Mouse (Mus musculus) fibroblast of lung, adult 2 months (primary cell): ENCODE results near the gene Rsph6a.

Experiments
- DNase-seq: peaks from one replicate; pipeline ENCODE4 v3.0.0-alpha.2; 2011; ENCODE audit warnings: low read depth

Gene Rsph6a

DNA sequence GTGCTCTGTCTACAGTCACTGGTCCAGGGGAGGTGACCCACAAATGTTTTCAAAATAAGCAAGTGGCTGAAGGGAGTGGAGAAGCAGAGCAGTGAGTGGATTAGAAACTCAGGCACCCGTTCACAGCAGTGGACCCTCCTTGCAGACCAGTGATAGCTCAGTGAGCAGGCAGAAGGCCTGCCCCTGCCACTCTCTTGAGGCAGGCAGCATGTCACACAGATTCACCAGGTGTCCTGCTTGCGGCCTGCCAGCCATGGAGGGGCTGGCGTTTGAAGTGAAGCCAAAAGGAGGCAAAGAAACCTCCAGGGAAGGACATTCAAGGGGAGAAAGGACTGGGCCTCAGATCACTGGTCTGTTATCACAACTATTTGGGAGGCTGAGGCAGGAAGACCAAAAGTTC is 24.2 kb downstream of the Rsph6a start:
- DNase-seq, result no peak

DNA sequence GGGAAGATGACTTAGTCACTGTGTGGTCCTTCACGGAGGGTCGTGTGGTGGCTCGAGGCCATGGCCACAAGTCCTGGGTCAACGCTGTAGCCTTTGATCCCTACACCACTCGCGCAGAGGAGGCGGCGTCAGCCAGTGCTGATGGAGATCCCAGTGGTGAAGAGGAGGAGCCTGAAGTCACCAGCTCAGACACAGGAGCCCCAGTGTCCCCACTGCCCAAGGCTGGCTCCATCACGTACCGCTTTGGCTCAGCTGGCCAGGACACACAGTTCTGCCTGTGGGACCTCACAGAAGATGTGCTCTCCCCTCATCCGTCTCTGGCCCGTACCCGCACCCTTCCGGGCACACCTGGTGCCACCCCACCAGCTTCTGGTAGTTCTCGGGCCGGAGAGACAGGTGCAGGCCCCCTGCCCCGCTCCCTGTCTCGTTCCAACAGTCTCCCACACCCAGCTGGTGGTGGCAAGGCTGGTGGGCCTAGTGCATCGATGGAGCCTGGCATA is 26.0 kb downstream of the Rsph6a start:
- no peak for DNase-seq

DNA sequence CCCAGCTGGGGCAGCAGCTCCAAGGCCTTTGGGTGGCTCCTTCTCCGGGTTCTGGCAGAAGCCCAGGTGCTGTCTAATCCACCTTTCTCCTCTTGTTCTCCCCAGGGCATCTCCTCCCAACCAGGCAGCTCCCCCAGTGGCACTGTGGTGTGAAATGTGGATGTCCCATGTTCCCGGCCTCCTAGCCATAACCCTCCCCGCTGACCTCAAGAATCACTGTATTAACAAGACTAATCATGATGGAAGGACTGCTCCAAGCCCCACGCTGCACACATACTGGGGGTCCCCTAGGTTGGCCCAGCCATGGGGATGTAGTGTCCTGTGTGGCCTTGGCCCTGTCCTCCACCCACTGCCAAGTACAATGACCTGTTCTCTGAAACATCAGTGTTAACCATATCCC is 27.7 kb downstream of the Rsph6a start:
- DNase-seq, result no peak

DNA sequence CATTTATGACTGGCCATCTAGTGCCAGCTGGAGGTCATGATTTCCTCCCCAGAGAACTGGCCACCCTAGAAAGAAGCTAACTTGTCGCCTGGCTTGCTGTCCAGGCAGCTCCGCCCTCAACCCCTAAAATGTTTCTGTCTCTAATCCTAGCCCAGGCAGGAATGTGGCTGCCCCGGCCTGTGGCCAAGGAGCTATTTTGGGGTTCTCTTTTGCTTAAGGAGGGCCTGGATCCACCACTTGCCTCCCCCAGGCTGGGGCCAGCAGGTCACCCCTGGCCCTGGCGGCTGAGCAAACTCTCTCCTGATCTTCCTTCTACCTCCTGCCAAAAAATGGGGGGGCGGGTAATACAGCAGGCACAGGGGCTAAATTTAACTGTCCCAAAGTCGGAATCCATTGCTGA is 28.6 kb downstream of the Rsph6a start:
- no peak for DNase-seq

DNA sequence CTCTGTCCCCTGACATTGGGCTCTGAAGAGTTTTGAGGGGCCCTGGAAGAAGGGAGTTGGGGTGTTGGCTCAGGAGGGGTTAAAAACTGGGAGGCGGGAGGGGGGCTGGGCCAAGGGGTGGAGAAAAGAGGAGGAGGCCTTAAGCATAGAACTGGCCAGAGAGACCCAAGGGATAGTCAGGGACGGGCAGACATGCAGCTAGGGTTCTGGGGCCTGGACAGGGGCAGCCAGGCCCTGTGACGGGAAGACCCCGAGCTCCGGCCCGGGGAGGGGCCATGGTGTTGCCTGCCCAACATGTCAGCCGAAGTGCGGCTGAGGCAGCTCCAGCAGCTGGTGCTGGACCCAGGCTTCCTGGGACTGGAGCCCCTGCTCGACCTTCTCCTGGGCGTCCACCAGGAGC is 29.2 kb downstream of the Rsph6a start, which contains the start of gene Dmpk:
Gene Dmpk (plus strand): TSS at position 149 of the 400 bp plus-strand sequence.
- no peak for DNase-seq

DNA sequence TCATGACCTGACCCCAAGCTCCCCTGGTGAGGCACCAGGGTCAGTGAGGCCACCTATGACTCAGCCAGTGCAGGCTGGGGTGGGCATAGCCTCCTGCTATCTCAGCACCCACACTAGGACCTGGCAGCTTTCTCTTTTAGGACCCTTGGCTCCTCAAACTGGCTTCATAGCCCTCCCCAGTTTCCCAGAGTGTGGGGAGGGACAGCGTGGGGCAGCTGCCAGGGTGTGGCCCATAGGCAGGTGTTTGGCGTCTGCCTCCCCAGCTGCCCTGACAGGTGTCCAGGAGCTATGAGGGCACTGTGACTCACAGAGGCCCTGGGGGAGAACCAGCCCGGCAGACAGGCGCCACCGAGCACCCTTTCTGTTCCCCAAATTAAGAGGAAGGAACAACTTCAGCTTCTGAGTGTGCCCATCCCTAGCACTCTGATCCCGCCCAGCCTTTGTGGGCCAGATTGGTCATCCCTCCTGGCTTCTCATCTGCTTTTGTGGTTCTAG is 29.8 kb downstream of the Rsph6a start:
- no peak for DNase-seq

DNA sequence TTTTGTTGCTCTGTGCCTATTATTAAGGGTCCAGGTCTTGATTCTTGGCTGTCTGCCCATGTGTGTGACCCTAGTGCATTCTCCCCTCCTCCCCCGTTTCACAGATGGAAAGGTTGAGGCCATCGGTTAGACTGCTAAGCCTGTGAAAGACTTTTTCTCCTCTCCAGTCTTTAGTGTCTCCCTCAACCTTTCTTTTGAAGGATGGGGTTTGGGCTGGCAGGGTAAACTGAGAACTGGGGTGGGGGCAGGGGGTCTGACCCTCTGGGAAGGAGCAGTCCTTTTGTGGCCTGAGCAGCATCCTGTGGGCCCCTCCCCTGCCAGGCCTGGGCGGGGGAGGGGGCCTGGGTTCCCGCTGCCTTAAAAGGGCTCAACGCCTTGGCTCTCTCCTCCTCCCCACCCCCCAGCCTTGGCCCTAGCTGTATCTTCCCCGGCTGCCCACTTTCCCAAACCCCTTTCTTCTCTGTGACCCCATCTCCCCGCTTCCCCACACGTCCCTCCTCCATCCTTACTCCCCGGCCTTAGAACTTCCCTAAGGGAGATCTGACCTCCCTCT is 30.5 kb downstream of the Rsph6a start:
- DNase-seq, result no peak

DNA sequence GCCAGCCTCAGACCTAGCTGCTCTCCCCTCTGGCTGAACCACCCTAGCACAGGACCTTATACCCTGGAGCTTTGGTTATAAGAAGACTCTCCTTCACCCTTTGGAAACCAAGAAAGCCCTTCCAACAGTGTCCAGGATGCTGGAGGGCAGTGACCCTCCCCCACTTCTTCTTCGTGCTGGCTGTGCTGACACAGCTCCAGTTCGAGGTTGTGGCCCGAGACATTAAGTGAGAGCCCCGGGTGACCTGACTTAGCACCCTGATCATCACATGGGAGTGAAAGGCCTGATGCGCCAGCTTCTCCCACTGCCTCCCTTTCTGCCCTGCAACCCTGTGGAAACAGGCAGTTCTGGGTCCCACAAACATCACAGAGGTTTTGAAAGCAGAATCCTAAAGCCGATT is 31.0 kb downstream of the Rsph6a start:
- no peak for DNase-seq

DNA sequence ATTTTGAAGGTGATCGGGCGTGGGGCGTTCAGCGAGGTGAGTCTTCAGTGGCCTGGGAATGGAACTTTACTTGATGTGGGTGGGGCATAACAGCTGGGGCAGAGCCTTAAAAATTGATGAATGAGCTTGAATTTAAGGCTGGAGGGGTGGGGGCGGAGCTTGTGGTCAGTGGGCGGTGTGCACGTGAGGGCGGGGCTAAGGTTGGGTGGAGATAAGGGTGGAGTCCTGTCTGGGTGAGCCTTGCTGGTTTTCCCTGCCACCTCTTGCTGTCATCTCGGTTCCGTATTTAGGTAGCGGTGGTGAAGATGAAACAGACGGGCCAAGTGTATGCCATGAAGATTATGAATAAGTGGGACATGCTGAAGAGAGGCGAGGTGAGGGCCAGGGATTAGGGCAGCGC is 31.6 kb downstream of the Rsph6a start:
- no peak for DNase-seq

DNA sequence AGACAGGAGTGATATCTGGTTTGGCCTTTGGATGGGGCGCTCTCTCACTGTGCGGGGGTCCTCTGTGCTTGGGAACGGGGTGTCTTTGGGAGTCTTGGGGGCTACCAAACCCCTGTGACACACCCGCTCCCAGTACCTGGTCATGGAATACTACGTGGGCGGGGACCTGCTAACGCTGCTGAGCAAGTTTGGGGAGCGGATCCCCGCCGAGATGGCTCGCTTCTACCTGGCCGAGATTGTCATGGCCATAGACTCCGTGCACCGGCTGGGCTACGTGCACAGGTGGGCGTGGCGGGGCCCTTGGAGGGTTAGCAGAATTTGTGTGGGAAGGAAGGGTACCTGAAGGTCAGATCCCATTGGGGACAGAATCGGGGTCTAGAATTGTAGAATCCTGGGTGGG is 32.3 kb downstream of the Rsph6a start:
- no peak for DNase-seq

DNA sequence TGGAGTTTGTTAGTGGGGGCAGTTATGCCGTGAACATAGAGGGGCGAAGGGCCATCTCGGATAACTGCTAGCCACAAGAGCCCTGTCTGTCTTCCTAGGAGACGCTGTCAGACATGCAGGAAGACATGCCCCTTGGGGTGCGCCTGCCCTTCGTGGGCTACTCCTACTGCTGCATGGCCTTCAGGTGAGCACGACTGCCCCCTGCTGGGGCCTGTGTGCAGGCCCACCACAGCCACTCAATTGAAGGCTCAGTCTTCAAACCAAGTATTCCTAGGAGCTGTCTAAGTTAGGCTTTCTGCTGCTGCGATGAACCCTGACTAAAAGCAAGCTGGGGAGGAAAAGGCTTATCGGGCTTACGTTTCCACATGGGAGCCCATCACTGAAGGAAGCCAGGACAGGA is 34.3 kb downstream of the Rsph6a start:
- DNase-seq, result no peak

DNA sequence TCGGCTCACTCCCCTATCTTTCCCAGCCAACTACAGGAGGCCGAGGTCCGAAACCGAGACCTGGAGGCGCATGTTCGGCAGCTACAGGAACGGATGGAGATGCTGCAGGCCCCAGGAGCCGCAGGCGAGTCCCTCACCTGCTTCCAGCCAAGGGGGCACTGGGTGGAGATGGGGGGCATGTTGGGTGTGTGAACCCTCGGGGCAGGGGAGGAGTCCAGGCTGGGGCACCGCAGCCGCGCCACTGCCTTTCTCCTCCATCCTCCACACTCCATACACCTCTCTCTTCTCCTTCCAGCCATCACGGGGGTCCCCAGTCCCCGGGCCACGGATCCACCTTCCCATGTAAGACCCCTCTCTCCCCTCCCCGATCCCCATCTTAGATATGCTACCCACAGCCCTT is 37.4 kb downstream of the Rsph6a start:
- DNase-seq, result no peak

DNA sequence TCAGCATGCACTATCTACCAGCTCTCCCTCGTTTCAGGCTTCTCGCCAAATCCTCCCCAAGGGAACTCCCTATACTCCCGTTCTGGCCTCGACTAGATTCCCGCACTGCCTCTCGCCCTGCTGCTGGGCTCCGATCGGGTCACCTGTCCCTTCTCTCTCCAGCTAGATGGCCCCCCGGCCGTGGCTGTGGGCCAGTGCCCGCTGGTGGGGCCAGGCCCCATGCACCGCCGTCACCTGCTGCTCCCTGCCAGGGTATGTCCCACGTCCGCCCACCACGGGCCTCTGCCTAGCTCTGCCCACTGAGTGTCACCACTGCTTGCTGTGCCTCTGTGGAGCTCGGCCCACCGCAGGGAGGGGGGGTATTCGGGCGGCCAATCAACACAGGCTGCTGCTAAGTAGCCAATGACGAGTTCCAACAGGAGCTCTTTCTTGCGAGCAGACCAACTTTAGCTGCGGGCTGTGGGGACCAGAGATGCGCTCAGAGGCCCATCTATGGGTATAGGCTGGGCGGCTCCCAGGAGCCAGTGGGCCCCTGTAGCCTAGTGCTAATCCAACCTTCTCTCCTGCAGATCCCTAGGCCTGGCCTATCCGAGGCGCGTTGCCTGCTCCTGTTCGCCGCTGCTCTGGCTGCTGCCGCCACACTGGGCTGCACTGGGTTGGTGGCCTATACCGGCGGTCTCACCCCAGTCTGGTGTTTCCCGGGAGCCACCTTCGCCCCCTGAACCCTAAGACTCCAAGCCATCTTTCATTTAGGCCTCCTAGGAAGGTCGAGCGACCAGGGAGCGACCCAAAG is 38.1 kb downstream of the Rsph6a start:
- DNase-seq, result no peak

DNA sequence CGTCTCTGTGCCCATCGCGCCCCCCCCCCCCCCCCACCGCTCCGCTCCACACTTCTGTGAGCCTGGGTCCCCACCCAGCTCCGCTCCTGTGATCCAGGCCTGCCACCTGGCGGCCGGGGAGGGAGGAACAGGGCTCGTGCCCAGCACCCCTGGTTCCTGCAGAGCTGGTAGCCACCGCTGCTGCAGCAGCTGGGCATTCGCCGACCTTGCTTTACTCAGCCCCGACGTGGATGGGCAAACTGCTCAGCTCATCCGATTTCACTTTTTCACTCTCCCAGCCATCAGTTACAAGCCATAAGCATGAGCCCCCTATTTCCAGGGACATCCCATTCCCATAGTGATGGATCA is 38.7 kb downstream of the Rsph6a start:
- DNase-seq, result no peak

DNA sequence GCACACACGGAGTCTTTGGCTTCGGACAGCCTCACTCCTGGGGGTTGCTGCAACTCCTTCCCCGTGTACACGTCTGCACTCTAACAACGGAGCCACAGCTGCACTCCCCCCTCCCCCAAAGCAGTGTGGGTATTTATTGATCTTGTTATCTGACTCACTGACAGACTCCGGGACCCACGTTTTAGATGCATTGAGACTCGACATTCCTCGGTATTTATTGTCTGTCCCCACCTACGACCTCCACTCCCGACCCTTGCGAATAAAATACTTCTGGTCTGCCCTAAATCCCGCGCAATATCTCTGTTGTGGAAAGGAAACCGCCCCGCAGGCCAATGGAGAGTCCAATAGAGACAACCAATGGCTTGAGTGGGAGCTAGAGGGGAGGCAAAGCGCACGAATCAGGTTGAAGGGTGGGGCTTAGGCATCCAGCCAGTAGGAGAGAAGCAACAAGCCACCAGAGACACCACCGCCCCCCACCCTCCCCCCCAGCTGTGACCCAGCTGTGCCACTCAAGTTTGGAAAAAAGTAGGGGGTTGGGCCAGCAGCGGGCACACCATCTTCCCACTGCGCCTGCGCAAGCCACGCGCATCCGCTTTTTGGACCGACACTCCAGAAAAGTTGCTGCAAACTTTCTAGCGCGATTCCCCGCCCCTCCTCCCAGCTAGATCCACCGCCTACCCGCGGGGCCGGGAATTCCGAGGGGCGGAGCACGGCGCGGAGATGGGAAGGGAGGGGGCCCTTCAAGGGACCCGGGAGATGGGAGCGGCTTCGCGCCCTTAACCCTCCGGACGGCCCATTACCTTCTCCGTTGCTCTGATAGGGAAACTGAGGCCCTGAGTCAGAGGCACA is 39.3 kb downstream of the Rsph6a start:
- DNase-seq, result peak; percentile 95

DNA sequence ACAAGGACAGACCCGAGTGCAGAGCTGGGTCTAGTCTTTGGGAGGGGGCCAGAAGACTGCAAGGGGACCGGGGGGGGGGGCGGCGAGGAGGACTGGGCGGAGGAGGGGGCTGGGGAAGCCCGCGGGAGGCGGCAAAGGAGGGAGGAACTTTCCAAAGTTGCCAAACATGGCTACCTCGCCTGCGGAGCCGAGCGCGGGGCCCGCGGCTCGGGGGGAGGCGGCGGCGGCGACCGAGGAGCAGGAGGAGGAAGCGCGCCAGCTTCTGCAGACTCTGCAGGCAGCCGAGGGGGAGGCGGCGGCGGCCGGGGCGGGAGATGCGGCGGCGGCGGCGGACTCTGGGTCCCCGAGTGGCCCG is 40.0 kb downstream of the Rsph6a start, which contains the start of gene Six5:
Gene Six5 (plus strand): TSS at position 124 of the 355 bp plus-strand sequence.
- DNase-seq, result no peak

DNA sequence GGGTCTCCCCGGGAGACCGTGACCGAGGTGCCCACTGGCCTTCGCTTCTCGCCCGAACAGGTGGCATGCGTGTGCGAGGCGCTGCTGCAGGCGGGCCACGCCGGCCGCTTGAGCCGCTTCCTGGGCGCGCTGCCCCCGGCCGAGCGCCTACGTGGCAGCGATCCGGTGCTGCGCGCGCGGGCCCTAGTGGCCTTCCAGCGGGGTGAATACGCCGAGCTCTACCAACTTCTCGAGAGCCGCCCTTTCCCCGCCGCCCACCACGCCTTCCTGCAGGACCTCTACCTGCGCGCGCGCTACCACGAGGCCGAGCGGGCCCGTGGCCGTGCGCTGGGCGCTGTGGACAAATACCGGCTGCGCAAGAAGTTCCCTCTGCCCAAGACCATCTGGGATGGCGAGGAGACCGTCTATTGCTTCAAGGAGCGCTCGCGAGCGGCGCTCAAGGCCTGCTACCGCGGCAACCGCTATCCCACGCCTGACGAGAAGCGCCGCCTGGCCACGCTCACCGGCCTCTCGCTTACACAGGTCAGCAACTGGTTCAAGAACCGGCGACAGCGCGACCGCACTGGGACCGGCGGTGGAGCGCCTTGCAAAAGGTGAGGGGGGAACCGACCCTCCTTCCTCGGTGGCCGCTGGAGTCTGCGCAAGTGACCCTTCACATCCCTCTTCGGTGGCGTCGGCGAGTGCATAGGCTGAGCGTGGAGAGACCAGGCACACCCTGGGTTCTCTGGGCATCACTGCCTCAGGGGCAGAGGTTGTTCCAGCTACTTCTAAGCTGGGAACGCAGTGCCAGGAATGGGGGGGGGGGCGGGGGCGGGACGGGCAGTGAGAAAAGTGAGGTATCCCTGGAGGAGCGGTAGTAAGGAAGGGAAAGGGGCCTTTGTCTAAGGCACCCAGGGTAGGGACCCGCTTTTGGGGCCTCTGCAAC is 40.6 kb downstream of the Rsph6a start:
- no peak for DNase-seq

DNA sequence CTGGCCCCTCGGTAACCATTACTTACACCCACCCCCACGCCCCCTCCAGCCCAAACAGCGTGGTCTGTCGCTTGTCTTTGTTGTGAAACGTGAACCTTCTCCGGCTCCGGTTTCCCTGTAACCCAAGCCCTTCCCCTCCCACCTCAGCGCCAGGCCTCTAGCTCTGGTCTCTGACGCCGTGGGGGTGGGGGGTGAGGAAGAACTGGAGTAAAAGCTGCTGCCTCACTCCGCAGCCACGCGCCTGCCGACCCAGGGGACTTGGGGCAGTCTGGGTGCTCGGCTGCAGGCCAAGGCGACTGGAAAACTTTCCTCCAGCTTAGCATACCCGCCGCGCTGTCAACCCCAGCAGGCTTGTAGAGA is 41.2 kb downstream of the Rsph6a start:
- no peak for DNase-seq

DNA sequence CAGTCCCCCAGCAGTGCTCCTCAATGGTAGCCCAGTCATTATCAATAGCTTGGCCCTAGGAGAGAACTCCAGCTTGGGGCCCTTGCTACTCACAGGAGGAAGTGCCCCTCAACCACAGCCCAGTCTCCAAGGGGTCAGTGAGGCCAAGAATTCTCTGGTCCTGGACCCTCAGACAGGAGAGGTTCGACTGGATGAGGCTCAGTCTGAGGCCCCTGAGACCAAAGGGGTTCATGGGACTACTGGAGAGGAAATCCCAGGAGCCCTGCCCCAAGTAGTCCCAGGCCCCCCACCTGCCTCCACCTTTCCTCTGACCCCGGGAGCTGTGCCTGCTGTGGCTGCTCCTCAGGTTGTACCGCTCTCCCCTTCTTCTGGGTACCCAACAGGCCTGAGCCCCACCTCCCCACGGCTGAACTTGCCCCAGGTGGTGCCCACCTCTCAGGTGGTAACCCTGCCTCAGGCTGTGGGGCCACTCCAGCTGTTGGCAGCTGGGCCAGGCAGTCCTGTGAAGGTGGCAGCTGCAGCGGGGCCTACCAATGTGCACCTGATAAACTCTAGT is 42.0 kb downstream of the Rsph6a start:
- no peak for DNase-seq

DNA sequence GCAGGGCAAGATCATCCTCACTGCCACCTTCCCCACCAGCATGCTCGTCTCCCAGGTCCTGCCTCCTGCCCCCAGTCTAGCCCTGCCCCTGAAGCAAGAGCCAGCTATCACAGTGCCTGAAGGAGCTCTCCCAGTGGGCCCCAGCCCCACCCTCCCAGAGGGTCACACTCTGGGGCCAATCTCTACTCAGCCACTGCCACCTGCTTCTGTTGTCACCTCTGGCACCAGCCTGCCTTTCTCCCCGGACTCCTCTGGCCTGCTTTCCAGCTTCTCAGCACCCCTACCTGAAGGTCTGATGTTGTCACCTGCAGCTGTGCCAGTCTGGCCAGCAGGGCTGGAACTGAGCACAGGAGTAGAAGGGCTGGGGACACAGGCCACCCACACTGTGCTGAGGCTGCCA is 42.7 kb downstream of the Rsph6a start:
- no peak for DNase-seq

DNA sequence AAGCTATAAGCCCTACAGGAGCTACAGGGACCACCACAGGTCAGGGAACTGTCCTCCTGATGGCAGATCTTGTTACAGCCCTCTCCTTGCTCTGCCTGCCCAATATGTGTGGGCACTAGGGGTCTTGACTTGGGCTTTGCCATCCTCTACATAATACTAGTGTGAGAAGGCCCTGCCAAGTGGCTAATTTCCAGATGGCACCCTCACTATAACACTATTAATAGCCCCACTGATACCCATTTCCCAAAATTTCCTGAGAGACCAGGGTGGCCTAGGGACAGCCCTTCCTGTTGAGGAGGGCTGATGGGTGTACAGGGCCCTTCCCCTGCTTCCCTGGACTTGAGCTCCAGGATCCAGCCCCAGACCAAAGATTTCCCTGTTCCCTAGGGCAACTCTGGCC is 43.4 kb downstream of the Rsph6a start:
- no peak for DNase-seq
